Mouse (Mus musculus) kidney, postnatal 14 days (tissue): ENCODE measurements around the gene 1700003E16Rik.
A peak's percentile ranks its signal among the peaks of the same experiment; 100 is the strongest.

ENCODE experiments used
- DNase-seq: peaks from one replicate; pipeline ENCODE4 v3.0.0; 2022; ENCODE audit warnings: mixed read lengths

1700003E16Rik gene

DNA sequence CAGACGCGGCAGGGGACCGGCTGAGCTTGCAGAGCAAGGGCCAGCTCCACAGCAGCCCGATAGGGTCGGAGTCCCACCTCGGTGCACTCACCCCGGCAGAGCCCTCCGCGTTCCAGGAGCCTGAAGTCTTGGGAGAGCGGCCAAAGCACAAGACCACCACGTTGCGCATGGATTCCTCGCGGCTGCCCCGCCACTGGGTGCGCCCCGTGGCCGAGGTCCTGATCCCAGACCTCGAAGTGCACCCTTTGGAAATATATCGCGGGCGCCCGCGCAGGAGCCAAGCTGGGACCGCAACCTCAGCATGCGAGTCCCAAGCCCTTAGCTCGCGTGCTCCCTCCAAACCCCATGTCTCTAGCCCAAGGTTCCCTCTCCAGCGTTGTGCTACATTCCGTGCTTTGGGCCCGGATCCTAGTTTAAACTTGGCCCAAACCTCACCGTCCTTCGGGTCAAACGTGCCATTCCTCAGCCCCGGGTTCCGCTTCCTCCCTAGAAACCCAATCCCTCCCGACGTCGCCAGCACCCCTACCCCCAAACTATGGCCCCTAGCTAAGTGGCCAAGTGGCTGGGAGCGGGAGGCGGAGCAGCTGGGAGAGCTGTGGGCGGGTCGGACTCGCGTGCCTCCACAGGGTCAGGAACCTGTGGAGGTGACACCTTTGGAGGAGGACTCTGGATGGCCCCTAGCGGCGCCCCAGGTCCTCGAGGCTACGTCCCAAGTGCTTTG is 5.9 kb downstream of the 1700003E16Rik start:
- DNase-seq: peak; percentile 76

DNA sequence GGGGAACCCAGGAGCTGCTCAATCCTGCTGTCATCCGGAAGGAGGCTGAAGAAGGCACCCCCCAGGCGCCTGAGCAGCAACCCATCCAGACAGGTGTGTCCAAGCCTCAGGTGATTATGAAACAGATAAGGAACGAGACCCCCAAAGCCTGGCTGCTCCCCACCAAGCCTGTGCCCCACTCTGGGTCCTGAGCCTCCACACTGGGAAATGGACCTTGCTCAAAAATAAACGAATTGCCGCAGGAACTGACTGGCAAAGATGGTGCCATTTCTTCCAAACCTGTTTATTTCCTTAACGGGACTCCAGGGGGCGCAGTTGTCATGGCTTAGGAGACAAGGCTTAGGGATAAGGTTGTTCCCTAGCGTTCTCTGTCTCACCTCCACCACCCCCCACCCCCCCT is 6.5 kb downstream of the 1700003E16Rik start:
- DNase-seq: peak; percentile 79

DNA sequence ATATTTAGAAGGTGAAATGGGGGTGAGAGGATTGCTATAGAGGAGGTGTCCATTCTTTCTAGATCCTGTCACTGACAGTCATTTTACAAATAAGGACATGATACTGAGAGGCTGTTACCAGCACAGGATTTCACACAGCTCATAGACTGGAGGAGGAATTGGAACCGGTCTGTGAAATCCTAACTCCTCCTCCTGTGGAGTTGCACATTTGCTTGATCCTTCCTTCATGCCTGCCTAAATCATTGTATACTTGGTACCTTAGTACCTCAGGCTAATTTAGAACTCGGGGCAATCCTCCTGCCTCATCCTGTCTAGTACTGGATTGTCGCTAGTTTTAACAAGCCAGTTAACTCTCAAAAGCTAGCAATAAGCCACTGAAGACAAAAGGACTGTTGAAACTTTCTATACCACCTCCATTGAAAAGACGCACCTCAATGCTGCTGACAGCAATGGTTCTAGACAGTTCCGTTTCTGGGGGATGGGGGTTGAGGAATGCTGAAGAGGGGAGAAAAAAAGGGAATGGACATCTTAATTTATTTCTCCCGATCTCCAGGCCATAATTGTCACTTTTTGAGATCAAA is 8.9 kb downstream of the 1700003E16Rik start:
- DNase-seq: no peak

DNA sequence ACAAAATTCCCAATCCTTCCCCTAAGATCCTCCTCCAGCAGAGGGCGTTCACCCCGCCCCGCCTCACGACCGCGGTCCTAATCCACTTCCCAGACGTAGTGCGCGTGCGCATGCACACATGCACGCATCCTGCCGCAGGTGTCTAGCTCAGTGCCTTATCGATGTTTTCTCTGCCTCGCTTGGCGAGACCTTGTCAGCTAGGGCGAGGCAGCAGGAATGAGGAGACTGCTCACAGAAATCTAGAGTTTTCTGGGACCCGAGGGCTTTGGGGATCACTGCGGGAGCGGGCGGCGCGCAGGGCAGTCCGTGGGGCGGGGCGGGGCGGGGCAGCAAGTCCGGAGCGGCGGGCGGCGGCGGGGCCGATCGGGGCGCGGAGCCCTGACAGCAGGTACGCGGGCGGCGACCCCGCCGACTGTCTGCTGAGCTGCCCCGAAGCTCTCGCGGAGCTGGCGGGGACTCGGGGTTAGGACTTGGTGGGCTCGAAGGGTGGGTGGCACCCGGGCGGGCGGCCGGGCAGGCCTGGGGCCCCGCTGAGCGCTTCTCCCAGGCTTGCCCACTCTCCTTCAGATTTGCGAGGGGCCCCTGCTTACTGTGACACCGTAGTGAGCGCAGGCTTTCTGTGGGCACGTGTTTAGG is 9.5 kb downstream of the 1700003E16Rik start, which contains the start of gene Dctn1:
Gene Dctn1 (plus strand): TSS at position 314 of the 636 bp plus-strand sequence.
- DNase-seq: peak; percentile 96

DNA sequence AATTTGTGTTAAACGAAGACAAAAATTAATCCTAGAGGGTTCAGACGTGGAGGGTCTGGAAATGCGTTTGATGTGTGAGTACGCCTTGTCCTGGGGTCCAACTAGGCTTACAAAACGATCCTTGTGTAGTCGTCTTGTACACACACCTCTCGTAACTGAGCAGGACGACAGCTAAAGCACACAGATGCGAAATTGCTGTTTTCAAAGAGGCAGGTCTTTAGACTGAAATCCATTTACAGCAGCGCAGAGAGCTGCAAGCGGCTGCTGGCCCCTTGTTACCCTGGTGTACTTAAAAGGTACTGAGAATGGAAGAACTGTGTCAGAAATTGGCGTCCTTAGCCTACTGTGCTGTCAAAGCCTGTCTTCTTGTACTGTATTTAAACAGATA is 10.0 kb downstream of the 1700003E16Rik start:
- DNase-seq: peak; percentile 7

DNA sequence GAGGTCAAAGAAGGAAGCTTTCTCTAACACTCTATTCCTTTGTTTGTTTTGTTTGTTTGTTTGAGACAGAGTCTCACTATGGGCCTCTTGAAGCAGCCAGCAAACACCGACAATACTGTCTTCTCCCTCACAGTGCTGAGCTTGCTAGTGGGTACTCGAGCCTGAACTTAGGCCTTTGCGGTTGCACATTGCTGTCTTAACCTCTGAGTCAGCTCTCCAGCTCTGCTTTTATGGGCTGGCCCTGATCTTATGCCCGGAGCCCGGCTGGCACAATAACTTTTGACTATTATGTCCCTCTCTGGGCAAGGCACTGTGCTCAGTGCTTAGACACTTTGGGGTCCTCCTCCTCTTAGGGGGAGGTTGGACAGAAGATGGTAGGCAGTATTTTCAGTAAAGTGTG is 13.7 kb downstream of the 1700003E16Rik start:
- DNase-seq: peak; percentile 52

DNA sequence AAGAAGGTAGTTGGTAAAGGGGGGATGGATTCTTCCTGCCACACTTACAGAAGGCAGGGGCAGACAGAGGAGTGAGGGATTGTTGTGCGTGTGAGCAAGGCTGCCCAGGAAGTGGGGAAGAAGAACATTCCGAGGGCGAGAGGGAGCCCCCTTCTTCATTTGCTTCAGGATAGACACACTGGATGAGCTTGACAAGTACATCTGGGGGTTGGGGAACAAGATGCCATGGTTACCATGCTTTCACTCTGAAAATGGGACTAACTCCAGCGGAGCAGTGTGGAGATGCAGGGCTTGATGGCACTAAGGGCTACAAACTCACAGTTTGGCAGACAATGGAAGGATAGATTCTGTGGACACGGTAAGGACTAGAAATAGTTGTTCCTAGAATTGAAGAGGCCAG is 14.9 kb downstream of the 1700003E16Rik start:
- no peak for DNase-seq

DNA sequence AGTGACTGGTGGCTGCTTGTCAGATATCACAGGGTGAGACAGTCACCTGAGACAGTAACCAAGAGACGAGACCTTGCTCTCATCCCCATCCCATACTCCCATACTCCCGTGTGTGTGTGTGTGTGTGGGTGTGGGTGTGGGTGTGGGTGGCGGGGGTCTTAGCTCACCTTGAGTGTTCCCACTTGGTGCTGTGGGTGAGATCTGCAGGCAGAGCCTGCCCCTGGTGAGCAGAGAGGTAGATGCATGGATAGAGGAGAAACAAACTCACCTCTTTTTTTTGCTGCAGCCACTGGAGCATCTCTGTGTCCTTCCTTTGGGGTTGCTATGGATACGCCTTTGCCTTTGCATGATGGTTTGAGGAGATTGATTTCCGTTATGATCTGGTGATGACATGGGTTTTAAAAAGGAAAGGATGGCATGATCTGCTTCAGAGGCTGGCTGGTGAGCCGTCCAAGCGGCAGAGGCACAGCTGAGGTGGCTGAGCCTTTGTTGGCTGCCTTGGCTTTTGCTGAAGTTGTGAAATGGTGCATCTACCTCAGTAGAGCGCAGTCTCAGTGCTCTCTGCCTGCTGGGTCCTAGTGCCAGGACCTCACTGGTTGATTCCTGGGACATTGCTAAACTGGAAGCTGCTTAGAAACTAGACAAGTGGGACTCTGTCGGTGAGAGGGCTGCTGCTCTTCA is 16.2 kb downstream of the 1700003E16Rik start:
- no peak for DNase-seq

DNA sequence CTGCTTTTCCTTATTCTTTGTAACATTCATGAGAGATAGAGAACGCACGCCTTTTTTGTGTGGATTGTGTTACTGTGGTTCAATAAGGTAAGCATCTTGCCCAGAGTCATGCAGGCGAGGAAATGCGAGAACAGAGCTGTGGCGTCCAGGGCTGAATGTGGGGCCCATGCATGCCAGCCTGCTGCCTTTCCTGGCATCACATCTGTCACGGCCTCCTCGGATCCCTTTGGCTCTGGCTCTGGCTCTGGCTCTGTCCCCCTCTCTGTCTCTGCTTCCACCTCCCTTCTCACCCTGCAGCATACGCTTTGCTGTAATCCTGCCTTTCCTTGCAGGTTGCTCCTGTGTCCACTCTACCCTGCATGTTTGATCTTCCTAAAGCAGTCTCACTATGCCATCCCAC is 19.8 kb downstream of the 1700003E16Rik start:
- no peak for DNase-seq

DNA sequence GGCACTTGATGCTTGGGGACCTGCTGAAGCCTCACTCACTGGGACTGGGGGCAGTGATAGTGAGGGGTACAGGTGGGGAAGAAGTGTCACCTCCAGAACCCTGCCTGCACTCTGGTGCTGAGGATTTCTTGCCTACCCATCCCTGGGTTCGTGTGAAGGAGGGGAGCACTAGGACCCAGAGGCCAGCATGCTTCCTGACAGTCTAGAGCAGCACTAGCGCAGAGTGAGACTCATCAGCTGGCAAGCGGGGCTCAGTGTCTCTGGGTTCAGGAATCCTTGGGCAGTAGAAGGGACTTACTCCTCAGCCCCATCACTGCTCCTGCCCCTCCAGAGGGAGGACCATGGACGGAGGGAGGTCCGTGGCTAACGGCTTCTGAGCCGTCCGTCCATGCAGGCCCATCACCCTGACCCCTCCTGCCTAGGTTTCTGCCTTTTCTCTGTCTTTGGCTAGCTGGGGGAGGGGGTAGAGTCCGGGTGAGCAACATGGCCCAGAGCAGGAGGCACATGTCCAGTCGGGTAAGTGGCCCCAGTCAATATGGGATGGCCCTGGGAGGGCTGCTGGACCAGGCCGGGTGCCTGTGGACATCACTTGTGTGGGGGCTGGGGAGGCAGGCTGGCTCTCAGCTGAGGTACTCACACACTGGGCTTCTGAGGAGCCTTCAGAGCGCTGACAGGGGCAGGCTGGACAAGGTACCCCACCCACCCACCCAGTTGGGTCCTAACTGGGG is 23.4 kb downstream of the 1700003E16Rik start:
- DNase-seq: peak; percentile 27

DNA sequence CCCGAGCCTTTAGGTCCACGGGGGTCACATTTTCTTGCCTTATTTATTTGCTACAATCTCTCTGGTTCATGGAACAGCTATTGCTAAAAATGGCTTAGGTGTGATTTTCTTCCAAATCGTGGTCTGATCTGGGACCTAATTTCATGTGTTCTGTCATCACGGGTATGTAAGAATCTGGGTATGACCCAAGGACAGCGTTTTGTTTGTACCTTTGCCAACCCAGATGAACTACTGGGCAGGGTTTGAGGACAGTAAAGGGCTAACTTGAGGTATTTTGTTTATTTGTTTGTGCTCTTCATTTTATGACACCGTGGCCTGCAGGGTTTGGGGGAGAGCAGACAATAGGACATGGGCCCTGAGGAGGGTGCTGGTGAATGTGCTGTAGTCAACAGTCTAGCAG is 24.4 kb downstream of the 1700003E16Rik start:
- no peak for DNase-seq

DNA sequence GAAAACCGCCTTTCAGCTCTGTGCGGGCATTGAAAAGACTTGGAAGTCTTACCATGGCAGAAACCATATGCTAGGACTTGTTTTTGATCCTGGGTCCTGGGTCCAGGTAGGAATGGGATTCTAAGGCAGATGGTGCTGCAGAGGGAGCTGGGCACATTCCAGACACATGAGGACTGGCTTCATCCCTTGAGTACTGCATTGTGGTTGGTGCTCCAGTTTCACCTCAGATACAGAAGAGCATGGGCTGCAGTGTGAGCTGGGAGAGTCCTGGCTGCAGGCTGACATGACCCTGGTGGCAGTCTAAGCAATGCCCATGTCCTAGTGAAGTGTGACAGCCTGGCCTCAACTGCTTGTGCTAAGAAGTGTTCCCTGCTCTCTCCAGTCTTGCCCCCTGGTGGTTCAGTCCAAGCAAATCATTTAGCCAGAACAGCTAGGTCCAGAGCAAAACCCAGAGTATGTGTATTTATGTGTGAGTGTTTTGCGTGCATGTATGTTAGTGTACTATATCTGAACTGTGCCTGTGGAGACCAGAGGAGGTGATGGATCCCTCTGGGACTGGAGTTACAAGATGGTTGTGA is 28.7 kb downstream of the 1700003E16Rik start:
- no peak for DNase-seq

DNA sequence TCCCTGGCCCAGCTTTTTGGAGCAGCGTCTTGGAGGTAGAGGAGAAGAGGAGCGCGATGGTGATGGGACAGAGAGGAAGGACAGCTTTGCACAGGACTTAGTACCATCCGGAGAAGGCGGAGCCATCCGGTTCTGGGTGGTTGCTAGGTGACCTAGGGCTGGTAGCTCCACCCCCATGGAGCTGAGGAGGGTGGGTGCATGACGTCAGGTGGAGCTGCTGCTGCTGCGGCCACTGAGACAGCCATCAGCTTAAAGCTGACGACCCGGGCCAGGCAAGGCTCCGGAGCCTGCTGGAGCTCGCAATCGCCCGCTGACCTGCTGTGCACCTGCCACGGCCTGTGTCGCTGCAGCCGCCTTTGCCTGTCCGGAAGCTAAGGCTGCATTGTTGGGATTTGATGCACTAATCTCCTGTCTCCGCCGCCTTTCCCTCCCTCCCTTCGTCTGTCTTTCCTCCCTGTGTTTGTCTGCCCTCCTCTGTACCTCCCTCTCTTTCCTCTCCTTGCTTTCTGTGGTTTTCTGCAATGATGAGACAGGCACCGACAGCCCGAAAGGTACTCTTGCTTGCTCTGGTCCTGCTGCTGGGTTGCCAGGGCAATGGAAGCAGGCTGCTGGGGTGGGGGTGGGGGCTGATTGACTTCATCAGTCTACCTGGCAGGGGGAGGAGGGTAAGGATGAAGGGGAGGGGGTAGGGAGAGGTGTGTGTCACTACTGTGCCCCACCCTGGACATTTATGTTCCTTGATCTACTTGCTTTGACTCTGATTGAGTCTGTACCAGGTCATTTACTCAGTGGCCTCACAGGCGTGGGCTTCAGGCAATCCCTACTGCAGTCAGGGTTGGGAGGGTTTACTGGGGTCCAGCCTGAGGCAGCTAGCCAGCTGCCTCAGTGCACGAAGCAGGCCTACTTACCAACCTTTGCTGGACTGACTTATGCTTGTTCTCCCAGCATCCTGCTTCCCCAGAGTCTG is 30.0 kb downstream of the 1700003E16Rik start:
- peak; percentile 74 for DNase-seq

DNA sequence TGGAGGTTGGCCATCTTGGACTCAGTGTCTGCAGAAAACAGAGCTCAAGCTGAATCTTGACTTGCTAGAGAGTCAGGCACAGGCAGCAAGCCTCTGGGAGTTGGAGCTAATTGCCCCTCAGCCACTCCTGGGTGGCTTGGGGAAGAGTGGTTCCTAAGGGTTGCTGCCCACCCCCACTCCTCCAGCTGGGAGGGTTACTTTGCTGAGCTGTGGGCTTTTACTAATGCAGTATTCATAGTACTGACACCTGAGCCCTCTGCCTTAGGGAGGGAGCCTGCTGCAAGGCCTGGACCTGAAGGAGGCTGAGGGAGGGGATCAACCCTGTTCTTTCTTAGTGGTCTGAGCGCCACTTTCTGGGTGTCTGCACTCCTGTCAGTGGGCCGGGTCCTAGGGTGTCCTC is 30.7 kb downstream of the 1700003E16Rik start:
- DNase-seq: no peak

DNA sequence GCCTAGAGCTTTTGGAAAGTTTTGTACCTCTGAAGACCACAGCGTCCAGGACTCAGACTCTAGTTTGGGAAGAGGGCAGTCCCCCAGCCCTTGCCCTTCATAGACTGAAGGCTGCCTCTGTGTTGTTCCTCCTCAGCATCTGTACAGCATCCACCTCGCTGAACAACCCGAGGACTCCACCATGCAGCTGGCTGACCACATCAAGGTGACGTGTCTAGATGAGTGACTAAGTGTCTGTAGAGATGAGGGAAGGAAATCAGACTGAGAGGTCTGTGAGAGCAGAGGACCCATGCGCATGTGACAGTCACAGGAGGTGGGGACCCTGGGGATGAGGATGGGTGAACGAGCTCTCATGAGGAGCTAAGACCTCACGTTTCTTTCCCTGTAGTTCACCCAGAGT is 37.4 kb downstream of the 1700003E16Rik start:
- DNase-seq: no peak

DNA sequence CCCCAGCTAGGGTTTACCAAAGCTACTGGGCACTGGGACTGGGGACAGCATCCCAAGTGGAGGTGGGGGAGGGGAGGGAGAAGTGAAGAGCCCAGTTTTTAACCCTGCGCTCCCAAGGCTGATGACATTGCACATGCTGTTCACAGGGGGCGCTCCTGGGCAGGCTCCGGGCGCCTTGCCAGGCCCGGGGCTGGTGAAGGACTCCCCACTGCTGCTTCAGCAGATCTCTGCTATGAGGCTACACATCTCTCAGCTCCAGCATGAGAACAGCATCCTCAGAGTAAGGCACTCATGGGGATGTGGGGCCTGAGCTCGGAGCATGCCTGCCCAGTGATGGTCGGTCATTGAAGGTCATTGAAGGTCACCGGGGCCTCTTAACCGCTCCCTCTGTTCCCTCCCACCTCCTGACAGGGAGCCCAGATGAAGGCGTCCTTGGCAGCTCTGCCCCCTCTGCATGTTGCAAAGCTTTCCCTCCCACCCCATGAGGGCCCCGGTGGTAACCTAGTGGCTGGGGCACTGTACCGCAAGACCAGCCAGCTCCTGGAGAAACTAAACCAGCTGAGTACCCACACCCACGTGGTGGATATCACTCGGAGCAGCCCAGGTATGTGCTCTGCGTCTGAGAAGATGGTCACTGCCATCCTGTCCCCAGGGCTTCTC is 41.3 kb downstream of the 1700003E16Rik start:
- DNase-seq: peak; percentile 63

DNA sequence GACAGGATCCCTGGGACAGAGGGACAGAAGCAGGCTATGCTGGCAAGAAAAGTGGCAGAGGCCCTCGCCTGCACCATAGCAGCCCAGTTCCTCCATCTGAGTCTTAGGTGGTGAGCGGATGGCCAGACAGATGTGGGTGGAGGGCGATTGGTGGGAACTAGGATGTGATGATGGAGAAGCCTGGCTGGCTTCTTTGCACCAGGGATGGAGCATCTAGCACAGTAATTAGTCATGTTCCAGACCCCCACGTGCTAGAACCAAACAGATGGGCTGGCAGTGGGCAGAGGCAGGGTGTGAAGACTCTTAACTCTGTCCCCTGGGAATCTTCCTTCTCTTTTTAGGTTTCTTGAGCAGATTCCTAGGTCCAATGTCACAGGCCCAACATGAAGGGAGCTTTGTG is 47.1 kb downstream of the 1700003E16Rik start:
- no peak for DNase-seq

DNA sequence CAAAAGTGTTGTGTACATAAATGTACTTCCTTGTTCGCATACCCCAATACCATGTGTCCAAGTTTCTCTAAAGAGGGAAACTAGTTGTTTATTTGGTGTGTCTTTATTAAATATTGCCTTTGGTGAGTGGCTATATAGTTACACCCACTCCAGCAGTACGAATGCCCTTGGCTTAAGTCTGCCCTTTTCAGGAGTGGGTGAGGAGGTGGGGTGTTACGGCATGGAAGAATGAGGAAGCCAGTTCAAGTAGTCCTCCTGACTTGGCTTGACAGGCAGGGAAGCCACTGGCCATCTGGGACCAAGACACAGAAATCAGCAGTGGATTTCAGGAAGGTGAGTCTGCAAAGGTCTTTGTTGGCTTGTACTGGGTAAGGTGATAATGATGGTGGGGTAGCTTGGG is 49.6 kb downstream of the 1700003E16Rik start:
- DNase-seq: no peak

DNA sequence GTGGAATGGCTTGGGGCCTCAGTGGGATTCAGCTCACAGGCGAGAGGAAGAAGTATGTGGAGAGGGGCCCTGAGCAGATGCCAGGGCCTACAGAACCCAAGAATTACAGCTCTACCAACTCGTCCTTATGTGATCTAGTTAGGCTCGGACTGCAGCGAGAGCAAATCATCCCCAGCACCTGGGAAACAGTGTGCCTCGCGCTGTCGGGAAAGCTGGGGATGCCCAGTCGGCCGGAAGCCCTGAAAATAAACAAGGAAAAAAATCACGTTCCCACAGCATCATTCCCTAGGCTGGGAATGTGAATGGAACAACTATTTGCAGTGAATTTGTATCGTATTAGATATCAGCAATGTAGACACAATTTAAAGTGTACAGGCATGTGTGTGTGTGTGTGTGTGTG is 50.1 kb downstream of the 1700003E16Rik start:
- DNase-seq: no peak

DNA sequence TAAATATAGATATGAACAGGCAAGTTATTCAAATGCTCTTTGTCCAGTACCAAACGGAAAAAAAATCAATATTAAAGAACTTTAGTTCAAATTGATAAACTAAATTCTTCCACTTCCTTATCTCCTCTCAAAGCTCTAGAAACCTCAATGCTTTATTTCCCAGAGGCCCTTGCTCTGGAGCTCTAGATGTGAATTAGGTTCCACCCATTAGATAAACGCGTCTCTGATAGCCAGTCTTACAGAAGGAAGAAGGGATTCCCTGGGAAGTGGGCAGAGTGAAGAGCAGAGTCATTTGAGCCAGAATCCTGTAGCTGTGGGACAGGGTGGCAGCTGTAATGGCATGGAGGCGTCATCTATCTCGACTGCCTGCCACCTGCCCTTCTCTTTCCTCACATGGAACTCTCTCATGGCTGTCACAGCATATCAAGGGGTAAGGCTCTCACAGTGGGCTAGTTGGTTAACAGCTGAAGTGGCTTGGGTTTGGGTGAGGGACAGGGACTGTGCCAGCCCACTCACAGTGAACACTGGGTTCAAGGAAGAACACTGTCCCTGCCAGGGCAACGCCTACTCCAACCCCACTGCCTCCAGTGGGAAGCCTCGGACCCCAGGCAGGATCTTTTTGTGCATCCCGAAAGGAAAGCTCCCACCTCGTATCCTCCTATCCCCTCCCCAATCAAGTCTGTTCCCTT is 51.3 kb downstream of the 1700003E16Rik start:
- DNase-seq: no peak
